Mouse (Mus musculus): ENCODE measurements around the gene Ikbip.

Ikbip gene

GRCm38 (mm10) chr10:91122646-91123045, 39.9 kb downstream of the Ikbip start:
- no peak for DNase-seq (ENCODE audit: low spot score)

- DNase-seq (ENCODE audit: low spot score): no peak
These were observed 40.6 kb downstream of the Ikbip start for GRCm38 (mm10) chr10:91123281-91123827.

- peak; percentile 98 for DNase-seq (ENCODE audit: low spot score)
These were observed 41.4 kb downstream of the Ikbip start, which contains the start of gene Slc25a3 for GRCm38 (mm10) chr10:91123828-91124822. Gene Slc25a3, minus strand, starts transcription at chr10:91124059.

GRCm38 (mm10) chr10:91126618-91127355, 44.0 kb downstream of the Ikbip start:
- no peak for DNase-seq (ENCODE audit: low spot score)

- no peak for DNase-seq (ENCODE audit: low spot score)
These were observed 44.7 kb downstream of the Ikbip start for GRCm38 (mm10) chr10:91127395-91127794.

GRCm38 (mm10) chr10:91128551-91129160, 45.9 kb downstream of the Ikbip start:
- DNase-seq (ENCODE audit: low spot score): no peak

- no peak for DNase-seq (ENCODE audit: low spot score)
These were observed 48.1 kb downstream of the Ikbip start for GRCm38 (mm10) chr10:91130792-91131191.

GRCm38 (mm10) chr10:91131565-91131964, 48.8 kb downstream of the Ikbip start:
- no peak for DNase-seq (ENCODE audit: low spot score)

GRCm38 (mm10) chr10:91135302-91135972, 52.7 kb downstream of the Ikbip start:
- no peak for DNase-seq (ENCODE audit: low spot score)

- DNase-seq (ENCODE audit: low spot score): no peak
These were observed 54.7 kb downstream of the Ikbip start for GRCm38 (mm10) chr10:91137400-91137799.

- no peak for DNase-seq (ENCODE audit: low spot score)
These were observed 55.6 kb downstream of the Ikbip start for GRCm38 (mm10) chr10:91138317-91138716.

- DNase-seq (ENCODE audit: low spot score): no peak
These were observed 56.5 kb downstream of the Ikbip start for GRCm38 (mm10) chr10:91139148-91139766.

- DNase-seq (ENCODE audit: low spot score): no peak
These were observed 58.8 kb downstream of the Ikbip start for GRCm38 (mm10) chr10:91141564-91141963.

- no peak for DNase-seq (ENCODE audit: low spot score)
These were observed 60.0 kb downstream of the Ikbip start for GRCm38 (mm10) chr10:91142654-91143191.

- no peak for DNase-seq (ENCODE audit: low spot score)
These were observed 60.8 kb downstream of the Ikbip start for GRCm38 (mm10) chr10:91143313-91144230.

- no peak for DNase-seq (ENCODE audit: low spot score)
These were observed 62.7 kb downstream of the Ikbip start for GRCm38 (mm10) chr10:91145413-91145812.
